Mouse (Mus musculus): ENCODE data around the gene Fars2. TPM values are rescaled to one million over a fixed set of nuclear protein-coding genes. Genes with fewer than 3 reads are reported as not detected.

Fars2 gene
- polyA plus RNA-seq, 1 experiment from 2014 or later: 68.1 TPM

- peaks cover 13 to 23% of the 10 kb centered on the region in 2 experiments; a peak in 3 of 4 replicates for H3K4me1 ChIP-seq (ENCODE audit: control insufficient read depth in 2 of 2, insufficient read depth in 2 of 2, low read length in 2 of 2)
- H3K9me3 ChIP-seq (ENCODE audit: control insufficient read depth, low read length): no peaks in the 10 kb centered on the region
- H3K9ac ChIP-seq (ENCODE audit: low read length): no peak overlapping the region
- H3K4me3 ChIP-seq (ENCODE audit: control insufficient read depth in 1 of 2, insufficient read depth in 1 of 2, low read depth in 1 of 2, low read length in 2 of 2): no peak overlapping the region
- H3K27ac ChIP-seq (replicated peaks in 1 of 2; ENCODE audit: control insufficient read depth in 1 of 2, insufficient read depth in 1 of 2, low read depth in 2 of 2, low read length in 2 of 2): no peak overlapping the region
- ATAC-seq (ENCODE audit: insufficient number of reproducible peaks, insufficient read depth, low FRiP score, low read depth): no peak
- peaks cover 95% of the 10 kb centered on the region for H3K27me3 ChIP-seq (ENCODE audit: control insufficient read depth, insufficient read depth, low read length)
- H3K4me2 ChIP-seq (ENCODE audit: low read length): no peak overlapping the region
- H3K36me3 ChIP-seq (ENCODE audit: control insufficient read depth, insufficient read depth, low read length): no peaks in the 10 kb centered on the region
- WGBS: 11% methylated on average over 8 of the region's 8 CpGs
Observed at GRCm38 (mm10) chr13:36725881-36726280, 608.7 kb downstream of the Fars2 start.

GRCm38 (mm10) chr13:36726551-36726950, 609.3 kb downstream of the Fars2 start:
- Histone ChIP-seq H3K4me1 (ENCODE audit: control insufficient read depth in 2 of 2, insufficient read depth in 2 of 2, low read length in 2 of 2) (peaks cover 16 to 25% of the 10 kb centered on the region in 2 experiments; a peak in 3 of 4 replicates), H3K4me3 (ENCODE audit: control insufficient read depth in 1 of 2, insufficient read depth in 1 of 2, low read depth in 1 of 2, low read length in 2 of 2) (peak overlapping the region; percentile 39 to 40), H3K27me3 (ENCODE audit: control insufficient read depth, insufficient read depth, low read length) (peaks cover 95% of the 10 kb centered on the region), H3K27ac (replicated peaks in 1 of 2; ENCODE audit: control insufficient read depth in 1 of 2, insufficient read depth in 1 of 2, low read depth in 2 of 2, low read length in 2 of 2) (no peak overlapping the region), H3K4me2 (ENCODE audit: low read length) (peak overlapping the region; percentile 74), H3K9ac (ENCODE audit: low read length) (no peak overlapping the region; the same call in 1 of the 2 replicates), H3K36me3 (ENCODE audit: control insufficient read depth, insufficient read depth, low read length) (no peaks in the 10 kb centered on the region), H3K9me3 (ENCODE audit: control insufficient read depth, low read length) (no peaks in the 10 kb centered on the region)
- WGBS: 2% methylated on average over 24 of the region's 24 CpGs
- ATAC-seq (ENCODE audit: insufficient number of reproducible peaks, insufficient read depth, low FRiP score, low read depth): no peak

DNA sequence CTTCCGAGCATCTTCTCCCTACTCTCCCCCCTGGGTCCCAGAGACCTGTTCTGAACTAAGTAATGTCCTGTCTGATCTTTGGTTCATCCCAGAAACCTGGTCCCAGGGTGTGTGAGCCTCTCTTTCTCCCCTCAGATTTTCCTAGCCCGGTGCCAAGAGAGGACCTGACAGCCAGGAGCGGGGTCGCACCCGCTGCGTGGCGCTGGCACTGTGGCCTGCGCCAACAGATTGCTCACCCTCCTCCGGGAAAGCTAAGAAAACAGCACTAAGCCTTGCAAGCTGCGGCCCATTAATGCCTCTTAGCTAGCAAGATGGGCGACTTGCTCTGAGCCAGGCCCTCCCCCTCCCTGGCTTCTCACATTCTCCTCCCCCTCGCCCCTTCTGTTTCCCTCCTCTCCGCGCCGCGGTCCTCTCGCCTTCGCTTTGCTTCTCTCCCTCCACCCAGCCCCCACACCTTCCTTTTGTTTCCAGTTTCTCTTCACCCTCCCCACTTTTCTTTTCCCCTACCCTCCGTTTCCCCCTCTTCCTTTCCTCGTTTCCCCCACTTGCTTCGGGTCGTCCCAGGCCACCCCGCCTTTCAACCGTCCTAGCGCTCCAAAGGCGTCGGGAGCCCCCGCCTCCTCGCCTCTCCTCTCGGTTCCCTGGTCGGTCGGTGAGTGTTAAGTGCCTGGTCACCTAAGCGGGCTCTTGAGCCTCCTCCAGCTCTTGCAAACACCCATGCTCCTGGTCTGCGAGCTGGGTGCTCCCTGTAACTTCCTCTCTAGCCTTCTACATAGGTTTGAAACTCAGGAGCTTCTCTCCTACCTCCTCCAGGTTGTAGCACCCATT, 610.0 kb downstream of the Fars2 start:
- H3K27me3 ChIP-seq (ENCODE audit: control insufficient read depth, insufficient read depth, low read length): peaks cover 91% of the 10 kb centered on the region
- peak overlapping the region; percentile 39 to 40 for H3K4me3 ChIP-seq (ENCODE audit: control insufficient read depth in 1 of 2, insufficient read depth in 1 of 2, low read depth in 1 of 2, low read length in 2 of 2)
- no peak overlapping the region for H3K27ac ChIP-seq (replicated peaks in 1 of 2; ENCODE audit: control insufficient read depth in 1 of 2, insufficient read depth in 1 of 2, low read depth in 2 of 2, low read length in 2 of 2)
- no peaks in the 10 kb centered on the region for H3K36me3 ChIP-seq (ENCODE audit: control insufficient read depth, insufficient read depth, low read length)
- peak overlapping the region; percentile 54 for H3K9ac ChIP-seq (ENCODE audit: low read length)
- no peaks in the 10 kb centered on the region for H3K9me3 ChIP-seq (ENCODE audit: control insufficient read depth, low read length)
- WGBS: under 1% methylated on average over 34 of the region's 34 CpGs
- peaks cover 16 to 25% of the 10 kb centered on the region in 2 experiments; a peak in 3 of 4 replicates for H3K4me1 ChIP-seq (ENCODE audit: control insufficient read depth in 2 of 2, insufficient read depth in 2 of 2, low read length in 2 of 2)
- H3K4me2 ChIP-seq (ENCODE audit: low read length): peak overlapping the region; percentile 74
- ATAC-seq (ENCODE audit: insufficient number of reproducible peaks, insufficient read depth, low FRiP score, low read depth): no peak

DNA sequence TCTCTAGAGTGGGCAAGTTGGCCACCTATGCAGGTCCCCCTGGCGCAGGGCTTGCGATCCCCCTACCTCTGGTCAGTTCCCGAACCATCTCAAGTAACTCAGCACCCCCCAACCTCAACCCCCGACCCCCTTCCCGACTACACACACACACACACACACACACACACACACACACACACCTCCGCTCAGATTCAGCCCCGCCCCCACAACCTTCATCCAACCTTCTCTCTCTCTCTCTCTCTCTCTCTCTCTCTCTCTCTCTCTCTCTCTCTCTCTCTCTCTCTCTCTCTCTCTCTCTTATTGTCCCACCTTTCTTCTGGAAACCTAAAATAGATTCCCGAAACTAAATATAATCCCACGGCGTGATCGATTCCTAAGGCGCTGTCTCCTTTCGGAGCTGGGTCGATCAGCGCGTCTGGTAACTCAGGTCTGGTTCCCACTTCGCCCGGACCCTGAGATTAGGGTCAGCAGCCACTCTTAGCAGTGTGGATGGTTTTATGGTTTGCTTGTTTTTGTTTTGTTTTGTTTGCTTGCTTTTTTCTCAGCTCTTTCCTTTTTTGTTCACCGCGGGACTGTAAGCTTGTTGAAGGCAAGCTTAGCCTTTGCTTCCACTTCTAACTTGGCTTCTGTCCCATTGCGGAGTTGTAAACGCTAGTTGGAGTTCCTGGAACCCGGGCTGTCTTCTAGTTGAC, 610.7 kb downstream of the Fars2 start:
- ATAC-seq (ENCODE audit: insufficient number of reproducible peaks, insufficient read depth, low FRiP score, low read depth): no peak
- Histone ChIP-seq H3K4me3 (ENCODE audit: control insufficient read depth in 1 of 2, insufficient read depth in 1 of 2, low read depth in 1 of 2, low read length in 2 of 2) (peak overlapping the region in 1 of 2 experiments; percentile 39; a peak in 2 of 4 replicates), H3K36me3 (ENCODE audit: control insufficient read depth, insufficient read depth, low read length) (no peaks in the 10 kb centered on the region), H3K9me3 (ENCODE audit: control insufficient read depth, low read length) (no peaks in the 10 kb centered on the region), H3K4me2 (ENCODE audit: low read length) (peak overlapping the region; percentile 74), H3K9ac (ENCODE audit: low read length) (no peak overlapping the region; the same call in 1 of the 2 replicates), H3K27me3 (ENCODE audit: control insufficient read depth, insufficient read depth, low read length) (peaks cover 91% of the 10 kb centered on the region), H3K4me1 (ENCODE audit: control insufficient read depth in 2 of 2, insufficient read depth in 2 of 2, low read length in 2 of 2) (peaks cover 16 to 25% of the 10 kb centered on the region in 2 experiments; a peak in 3 of 4 replicates), H3K27ac (replicated peaks in 1 of 2; ENCODE audit: control insufficient read depth in 1 of 2, insufficient read depth in 1 of 2, low read depth in 2 of 2, low read length in 2 of 2) (no peak overlapping the region)
- WGBS: 2% methylated on average over 23 of the region's 23 CpGs

- H3K4me3 ChIP-seq (ENCODE audit: control insufficient read depth in 1 of 2, insufficient read depth in 1 of 2, low read depth in 1 of 2, low read length in 2 of 2): no peak overlapping the region
- H3K9me3 ChIP-seq (ENCODE audit: control insufficient read depth, low read length): no peaks in the 10 kb centered on the region
- H3K27me3 ChIP-seq (ENCODE audit: control insufficient read depth, insufficient read depth, low read length): peaks cover 90% of the 10 kb centered on the region
- 16% methylated on average over 5 of the region's 5 CpGs for WGBS
- peaks cover 16 to 25% of the 10 kb centered on the region in 2 experiments; a peak in 3 of 4 replicates for H3K4me1 ChIP-seq (ENCODE audit: control insufficient read depth in 2 of 2, insufficient read depth in 2 of 2, low read length in 2 of 2)
- H3K36me3 ChIP-seq (ENCODE audit: control insufficient read depth, insufficient read depth, low read length): no peaks in the 10 kb centered on the region
- no peak overlapping the region for H3K9ac ChIP-seq (ENCODE audit: low read length)
- no peak for ATAC-seq (ENCODE audit: insufficient number of reproducible peaks, insufficient read depth, low FRiP score, low read depth)
- no peak overlapping the region for H3K27ac ChIP-seq (replicated peaks in 1 of 2; ENCODE audit: control insufficient read depth in 1 of 2, insufficient read depth in 1 of 2, low read depth in 2 of 2, low read length in 2 of 2)
- H3K4me2 ChIP-seq (ENCODE audit: low read length): no peak overlapping the region
Observed at GRCm38 (mm10) chr13:36728509-36728908, 611.3 kb downstream of the Fars2 start.

- H3K4me2 ChIP-seq (ENCODE audit: low read length): no peak overlapping the region
- H3K36me3 ChIP-seq (ENCODE audit: control insufficient read depth, insufficient read depth, low read length): no peaks in the 10 kb centered on the region
- 24% methylated on average over 13 of the region's 13 CpGs for WGBS
- H3K9ac ChIP-seq (ENCODE audit: low read length): no peak overlapping the region
- no peak overlapping the region for H3K4me3 ChIP-seq (ENCODE audit: control insufficient read depth in 1 of 2, insufficient read depth in 1 of 2, low read depth in 1 of 2, low read length in 2 of 2)
- ATAC-seq (ENCODE audit: insufficient number of reproducible peaks, insufficient read depth, low FRiP score, low read depth): no peak
- no peak overlapping the region for H3K27ac ChIP-seq (replicated peaks in 1 of 2; ENCODE audit: control insufficient read depth in 1 of 2, insufficient read depth in 1 of 2, low read depth in 2 of 2, low read length in 2 of 2)
- H3K9me3 ChIP-seq (ENCODE audit: control insufficient read depth, low read length): no peaks in the 10 kb centered on the region
- peaks cover 89% of the 10 kb centered on the region for H3K27me3 ChIP-seq (ENCODE audit: control insufficient read depth, insufficient read depth, low read length)
- peaks cover 13 to 24% of the 10 kb centered on the region in 2 experiments; a peak in 3 of 4 replicates for H3K4me1 ChIP-seq (ENCODE audit: control insufficient read depth in 2 of 2, insufficient read depth in 2 of 2, low read length in 2 of 2)
Observed at GRCm38 (mm10) chr13:36729731-36730340, 612.6 kb downstream of the Fars2 start.

GRCm38 (mm10) chr13:36730341-36730761, 613.1 kb downstream of the Fars2 start:
- Histone ChIP-seq H3K27me3 (ENCODE audit: control insufficient read depth, insufficient read depth, low read length) (peaks cover 89% of the 10 kb centered on the region), H3K9me3 (ENCODE audit: control insufficient read depth, low read length) (no peaks in the 10 kb centered on the region), H3K9ac (ENCODE audit: low read length) (no peak overlapping the region), H3K36me3 (ENCODE audit: control insufficient read depth, insufficient read depth, low read length) (no peaks in the 10 kb centered on the region), H3K4me2 (ENCODE audit: low read length) (no peak overlapping the region), H3K27ac (replicated peaks in 1 of 2; ENCODE audit: control insufficient read depth in 1 of 2, insufficient read depth in 1 of 2, low read depth in 2 of 2, low read length in 2 of 2) (no peak overlapping the region), H3K4me3 (ENCODE audit: control insufficient read depth in 1 of 2, insufficient read depth in 1 of 2, low read depth in 1 of 2, low read length in 2 of 2) (no peak overlapping the region), H3K4me1 (ENCODE audit: control insufficient read depth in 2 of 2, insufficient read depth in 2 of 2, low read length in 2 of 2) (peaks cover 16 to 27% of the 10 kb centered on the region in 2 experiments; a peak in 3 of 4 replicates)
- WGBS: 15% methylated on average over 14 of the region's 14 CpGs
- no peak for ATAC-seq (ENCODE audit: insufficient number of reproducible peaks, insufficient read depth, low FRiP score, low read depth)
